In the genomic region with DNA sequence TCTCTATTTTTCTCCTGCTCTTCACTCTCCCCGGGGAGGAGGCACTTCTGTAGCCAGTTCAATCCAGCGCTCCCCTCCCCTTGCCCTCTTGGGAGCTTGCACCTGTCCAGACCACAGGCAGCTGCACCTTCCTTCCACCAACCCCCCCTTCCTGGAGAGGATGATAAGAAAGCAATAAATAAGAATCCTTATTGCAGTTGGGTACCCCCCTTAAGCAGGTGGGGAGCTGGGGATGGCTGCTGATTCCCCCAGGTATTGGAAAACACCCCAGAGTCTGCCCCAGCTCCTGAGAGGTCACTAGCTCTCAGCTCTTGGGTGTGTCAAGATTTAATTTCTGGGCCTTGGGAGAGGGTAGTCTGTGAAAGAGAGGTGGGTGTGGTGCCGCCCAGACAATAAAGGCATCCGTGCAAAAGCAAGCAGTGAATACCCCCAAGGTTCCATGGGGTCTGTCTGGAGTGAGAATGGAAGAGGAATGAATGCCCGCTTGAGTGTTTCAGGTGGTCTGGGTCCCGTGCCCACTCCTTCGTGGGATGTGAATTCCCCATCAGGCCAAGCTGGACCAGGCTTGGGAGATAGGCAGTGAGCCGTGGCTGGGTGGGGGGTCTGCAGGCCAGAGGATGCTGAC, we compare ENCODE assay signal across 9 mouse cellular contexts. TPM values are rescaled to one million over a fixed set of nuclear protein-coding genes. Genes with fewer than 3 reads are reported as not detected.
A peak's percentile ranks its signal among the peaks of the same experiment; 100 is the strongest.
DNase-seq lines count a peak whose midpoint lies in the region; ATAC-seq and TF ChIP-seq lines count a peak whose summit lies in the region.
"Had no signal": no experiment of that assay in that cellular context is flagged by ENCODE, and none has a peak within 500 bp of the region (broad histone marks: within the 10 kb centered on the region; RNA-seq: fewer than 3 reads in every experiment).

No protein-coding gene starts in this region.

- intact Hi-C loops in left cerebral cortex, postnatal 14 days (cut with DNase I), result no loop called here

- H3K9ac ChIP-seq in liver, embryonic 13.5 days, result no peak overlapping the region
- H3K9ac ChIP-seq: liver, embryonic 14.5 days had no signal

- ATAC-seq in liver, embryonic 13.5 days (ENCODE audit: low read depth), result no peak

- 35% methylated on average over 8 of the region's 8 CpGs for whole genome bisulfite sequencing in cerebellum, adult 2 months
- 29% methylated on average over 8 of the region's 8 CpGs for WGBS in liver, embryonic 13.5 days (ENCODE audit: insufficient replicate concordance)

- TF ChIP-seq CTCF in cerebellum, adult 2 months (IDR thresholded peaks at IDR 0.05; ENCODE audit: borderline replicate concordance, insufficient read depth, low read depth, low read length), result no peak

- H3K27me3 ChIP-seq in cerebellum, adult 2 months (ENCODE audit: control insufficient read depth, insufficient read depth, low read length), result no peaks in the 10 kb centered on the region
- peaks cover 82% of the 10 kb centered on the region for H3K27me3 ChIP-seq in liver, embryonic 13.5 days

- no peak for TF ChIP-seq POLR2A in cerebellum, adult 2 months (IDR thresholded peaks at IDR 0.05; ENCODE audit: borderline replicate concordance, insufficient read depth, low read length)

- no peak for DNase-seq in cerebellum, adult 2 months
- DNase-seq in cerebellum, postnatal 4 days (ENCODE audit: low spot score in 2 of 2), result no peak
- peak; percentile 58 for DNase-seq in retina, embryonic 14.5 days (ENCODE audit: low spot score)
- DNase-seq in retina, postnatal 1 day, result no peak
- no peak for DNase-seq in liver, embryonic 13.5 days
- peak; percentile 45 for DNase-seq in testis, postnatal 14 days (ENCODE audit: low spot score)
- no peak for DNase-seq in embryo, embryonic 10 days (ENCODE audit: low spot score)
- no peak for DNase-seq in left cerebral cortex, postnatal 14 days (ENCODE audit: low spot score in 2 of 2)

- H3K4me2 ChIP-seq in liver, embryonic 13.5 days, result peak overlapping the region; percentile 35

- peaks cover 19% of the 10 kb centered on the region for H3K4me1 ChIP-seq in cerebellum, adult 2 months (ENCODE audit: control insufficient read depth, insufficient read depth, low read length)
- 0 out of 2 replicates have a peak, but pooled peaks cover 6% of the 10 kb centered on the region for H3K4me1 ChIP-seq in liver, embryonic 13.5 days (replicated peaks)

- H3K27ac ChIP-seq in cerebellum, adult 2 months (ENCODE audit: insufficient read depth, low read length), result peak overlapping the region; percentile 23
- no peak overlapping the region for H3K27ac ChIP-seq in liver, embryonic 13.5 days
- H3K27ac ChIP-seq: liver, embryonic 14.5 days had no signal

- no peaks in the 10 kb centered on the region for H3K9me3 ChIP-seq in liver, embryonic 13.5 days (replicated peaks)

- no peaks in the 10 kb centered on the region for H3K36me3 ChIP-seq in liver, embryonic 13.5 days

- peak overlapping the region; percentile 51 for H3K4me3 ChIP-seq in cerebellum, adult 2 months (replicated peaks; ENCODE audit: insufficient read depth, low read depth, low read length)
- H3K4me3 ChIP-seq in liver, embryonic 13.5 days (replicated peaks), result no peak overlapping the region

RNA-seq across cellular contexts. Expression of a gene that starts 6.5 kb away (rescaled TPM):
- polyA plus RNA-seq in cerebellum, adult 2 months (2012; rRNA removed), result 56.5 and 60.4 TPM in 2 replicates
- 0.83 and 1.4 TPM in 2 replicates for polyA plus RNA-seq in liver, embryonic 13.5 days (2015; fragmentation: Nextera tagmentation; extraction: Ambion mirVana)
- total RNA-seq in left cerebral cortex, postnatal 14 days (2021), result 10 to 100 TPM; 45.4 to 54.0 TPM

RNA-seq across cellular contexts. Expression of a gene that starts 30.2 kb away (rescaled TPM):
- polyA plus RNA-seq in cerebellum, adult 2 months (2012; rRNA removed), result not detected in 2 replicates
- polyA plus RNA-seq in liver, embryonic 13.5 days (2015; fragmentation: Nextera tagmentation; extraction: Ambion mirVana), result 0.35 TPM in 1 of 2 replicates, not detected in the other
- not detected for total RNA-seq in left cerebral cortex, postnatal 14 days (2021)
- polyA plus RNA-seq: liver, embryonic 14.5 days had no signal

RNA-seq across cellular contexts. Expression of a gene that starts 48.7 kb away (rescaled TPM):
- 114 and 122 TPM in 2 replicates for polyA plus RNA-seq in cerebellum, adult 2 months (2012; rRNA removed)
- polyA plus RNA-seq in liver, embryonic 13.5 days (2015; fragmentation: Nextera tagmentation; extraction: Ambion mirVana), result 5.6 and 6.1 TPM in 2 replicates
- 10 to 100 TPM; 27.4 to 27.7 TPM for total RNA-seq in left cerebral cortex, postnatal 14 days (2021)

Comparison
In these comparisons a context has a peak if more than half of its experiments do, and no peak if none do; other contexts are left out.
1. DNase-seq: peak in retina, embryonic 14.5 days (single experiment) and testis, postnatal 14 days (single experiment); none in cerebellum, adult 2 months (0 of 2), cerebellum, postnatal 4 days (0 of 2), retina, postnatal 1 day (single experiment), liver, embryonic 13.5 days (single experiment), embryo, embryonic 10 days (single experiment) and left cerebral cortex, postnatal 14 days (0 of 2).
2. RNA of a gene that starts 6.5 kb away (polyA plus RNA-seq): 56.5 to 60.4 TPM in cerebellum, adult 2 months; 0.83 to 1.4 TPM in liver, embryonic 13.5 days; every median in the first group is over 10 times any median in the second.
3. RNA of a gene that starts 48.7 kb away (polyA plus RNA-seq): 114 to 122 TPM in cerebellum, adult 2 months; 5.6 to 6.1 TPM in liver, embryonic 13.5 days; every median in the first group is over 10 times any median in the second.